Mouse (Mus musculus) small intestine, adult 2 months (tissue): ENCODE measurements around the gene Apobec3.

Experiments used
- CTCF ChIP-seq: fragments of 200-500 bp; IDR thresholded peaks from 2 replicates; pipeline ENCODE4 v1.5.1; 2012; ENCODE audit warnings: low read depth, mild to moderate bottlenecking, control low read depth, inconsistent platforms, low read length, moderate library complexity, mixed read lengths; ENCODE audit not compliant: insufficient replicate concordance, insufficient read length; ENCODE audit errors: extremely low read depth
- POLR2A ChIP-seq: fragments of 200-500 bp; IDR thresholded peaks from 2 replicates; pipeline ENCODE4 v1.6.1; 2012; ENCODE audit warnings: low read depth, mild to moderate bottlenecking, control low read depth, inconsistent platforms, low read length, moderate library complexity

DNA sequence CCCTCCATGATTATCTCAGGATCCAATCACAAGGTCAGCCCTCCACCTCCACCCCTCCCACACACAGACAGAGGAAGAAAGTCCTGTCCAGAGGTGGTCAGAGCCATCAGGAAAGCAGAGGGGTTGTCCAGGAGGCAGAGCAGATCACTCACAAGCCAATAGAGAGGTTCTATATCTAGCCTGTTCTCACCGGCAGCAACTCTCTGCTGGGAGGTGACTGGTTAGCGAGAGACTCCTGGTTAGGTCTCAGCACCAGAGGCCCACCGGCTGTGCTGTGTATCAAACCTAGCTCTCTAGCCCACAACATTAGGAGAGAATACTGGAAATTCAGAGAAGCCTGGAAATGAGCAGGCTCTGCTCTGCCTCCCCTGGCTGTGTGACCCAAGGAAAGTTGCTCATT is 38.3 kb downstream of the Apobec3 start:
- TF ChIP-seq CTCF (no peak), POLR2A (no peak)
